Comparison of ENCODE assay signal across 8 mouse cellular contexts in the genomic region with DNA sequence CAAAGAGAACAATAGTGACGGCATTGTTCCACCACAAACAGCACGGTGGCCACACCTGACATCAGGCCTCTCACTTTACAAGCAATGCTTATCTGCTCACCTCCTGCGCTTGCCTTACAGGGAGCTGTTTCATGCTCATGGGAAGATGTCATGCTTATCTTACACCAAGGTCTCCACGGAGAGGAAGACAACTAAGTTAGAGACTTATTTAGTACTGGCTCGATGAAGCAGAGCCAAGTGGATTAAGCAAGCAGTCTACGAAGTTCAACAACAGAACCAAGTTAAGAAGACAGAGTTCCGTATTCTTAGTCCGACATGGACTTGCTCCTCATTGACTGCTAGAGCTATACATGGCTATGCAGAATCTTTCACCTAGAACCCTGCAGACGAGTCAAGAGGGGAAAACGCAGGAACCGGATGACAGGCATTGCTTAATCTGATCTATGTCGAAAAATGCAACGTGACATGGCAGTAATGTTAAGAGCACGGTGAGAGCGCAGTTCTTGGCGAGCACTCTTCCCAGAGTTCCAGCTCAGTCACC. TPM values are rescaled to one million over a fixed set of nuclear protein-coding genes. Genes with fewer than 3 reads are reported as not detected.
DNase-seq lines count a peak whose midpoint lies in the region; ATAC-seq lines count a peak whose summit lies in the region.

No protein-coding gene starts in this region.

- ATAC-seq in erythroblast, adult 5-6 weeks (replicated peaks; ENCODE audit: low FRiP score, poor library complexity, severe bottlenecking) = peak; percentile 66
- ATAC-seq in megakaryocyte, adult 5-6 weeks (ENCODE audit: poor library complexity, severe bottlenecking) = peak; percentile 54

- intact Hi-C loops in left cerebral cortex, postnatal 14 days (cut with DNase I) = no loop called here

- peak; percentile 20 for DNase-seq in adrenal gland, postnatal 10 days
- DNase-seq in adrenal gland, postnatal 25 days = no peak
- peak; percentile 45 for DNase-seq in CD4-positive helper T cell, adult 2 months (ENCODE audit: low read depth, low spot score)
- no peak for DNase-seq in left cerebral cortex, postnatal 14 days (ENCODE audit: low spot score in 2 of 2)
- no peak for DNase-seq in right cerebral cortex, postnatal 14 days
- no peak for DNase-seq in urinary bladder, adult 18-20 months (ENCODE audit: low spot score in 2 of 2)

RNA-seq across cellular contexts. Expression of gene Tapt1, which starts 3.0 kb away (rescaled TPM):
- total RNA-seq in adrenal gland, postnatal 10 days (2021) = 10 to 100 TPM; 41.4 to 42.0 TPM
- 43.9 and 56.9 TPM in 2 replicates for total RNA-seq in adrenal gland, postnatal 25 days (2021)
- 54.1 and 60.3 TPM in 2 replicates for total RNA-seq in erythroblast, adult 5-6 weeks (2015; ENCODE audit: low replicate concordance)
- total RNA-seq in erythroblast, adult 5-6 weeks (2017; ENCODE audit: low replicate concordance) = 67.6 and 88.2 TPM in 2 replicates
- 30.1 and 31.8 TPM in 2 replicates for total RNA-seq in megakaryocyte, adult 5-6 weeks (2015)
- 34.5 and 44.2 TPM in 2 replicates for total RNA-seq in megakaryocyte, adult 5-6 weeks (2017)
- total RNA-seq in left cerebral cortex, postnatal 14 days (2021) = 10 to 100 TPM; 44.1 to 45.0 TPM

Comparison
In these comparisons a context has a peak if more than half of its experiments do, and no peak if none do; other contexts are left out.
1. DNase-seq: peak in adrenal gland, postnatal 10 days (single experiment) and CD4-positive helper T cell, adult 2 months (single experiment); none in adrenal gland, postnatal 25 days (single experiment), left cerebral cortex, postnatal 14 days (0 of 2), right cerebral cortex, postnatal 14 days (single experiment) and urinary bladder, adult 18-20 months (0 of 2).